Mouse (Mus musculus): ENCODE results near the gene Adap1. TPM values are rescaled to one million over a fixed set of nuclear protein-coding genes. Genes with fewer than 3 reads are reported as not detected.

The Adap1 gene
- polyA plus RNA-seq, 1 experiment = 29.5 TPM

GRCm38 (mm10) chr5:139286142-139286941 is 39.1 kb downstream of the Adap1 start:
- TF ChIP-seq POLR2A (IDR thresholded peaks at IDR 0.05; ENCODE audit: low read depth, low read length) (no peak), CTCF (conservative IDR thresholded peaks at IDR 0.05; ENCODE audit: insufficient read depth, insufficient read length, low read depth, low read length) (no peak)
- WGBS = 69% methylated on average over 14 of the region's 14 CpGs
- H3K27me3 ChIP-seq (replicated peaks; ENCODE audit: control insufficient read depth, insufficient read depth, low read length) = no peaks in the 10 kb centered on the region
- H3K4me1 ChIP-seq (ENCODE audit: control insufficient read depth, insufficient read depth, low read length) = no peaks in the 10 kb centered on the region
- no peak overlapping the region for H3K27ac ChIP-seq (ENCODE audit: insufficient read depth, low read depth, low read length)
- no peak overlapping the region for H3K4me3 ChIP-seq (ENCODE audit: insufficient read depth, low read depth, low read length)
- no peaks in the 10 kb centered on the region for H3K36me3 ChIP-seq (ENCODE audit: control insufficient read depth, insufficient read depth, low read length)
- no peak for DNase-seq

GRCm38 (mm10) chr5:139285383-139286067 is 39.9 kb downstream of the Adap1 start:
- no peak for TF ChIP-seq POLR2A (IDR thresholded peaks at IDR 0.05; ENCODE audit: low read depth, low read length)
- no peak for TF ChIP-seq CTCF (conservative IDR thresholded peaks at IDR 0.05; ENCODE audit: insufficient read depth, insufficient read length, low read depth, low read length)
- no peak overlapping the region for H3K27ac ChIP-seq (ENCODE audit: insufficient read depth, low read depth, low read length)
- 57% methylated on average over 8 of the region's 8 CpGs for WGBS

GRCm38 (mm10) chr5:139283460-139284180 is 41.8 kb downstream of the Adap1 start:
- Histone ChIP-seq H3K27me3 (replicated peaks; ENCODE audit: control insufficient read depth, insufficient read depth, low read length) (no peaks in the 10 kb centered on the region), H3K4me1 (ENCODE audit: control insufficient read depth, insufficient read depth, low read length) (no peaks in the 10 kb centered on the region), H3K36me3 (ENCODE audit: control insufficient read depth, insufficient read depth, low read length) (no peaks in the 10 kb centered on the region), H3K27ac (ENCODE audit: insufficient read depth, low read depth, low read length) (no peak overlapping the region), H3K4me3 (ENCODE audit: insufficient read depth, low read depth, low read length) (no peak overlapping the region)
- 96% methylated on average over 14 of the region's 14 CpGs for WGBS
- no peak for DNase-seq
- no peak for TF ChIP-seq CTCF (conservative IDR thresholded peaks at IDR 0.05; ENCODE audit: insufficient read depth, insufficient read length, low read depth, low read length)
- TF ChIP-seq POLR2A (IDR thresholded peaks at IDR 0.05; ENCODE audit: low read depth, low read length) = no peak

More at GRCm38 (mm10) chr5:139285383-139286067, 39.9 kb downstream of the Adap1 start:
- Histone ChIP-seq H3K27me3 (replicated peaks; ENCODE audit: control insufficient read depth, insufficient read depth, low read length) (no peaks in the 10 kb centered on the region), H3K4me1 (ENCODE audit: control insufficient read depth, insufficient read depth, low read length) (no peaks in the 10 kb centered on the region), H3K4me3 (ENCODE audit: insufficient read depth, low read depth, low read length) (no peak overlapping the region), H3K36me3 (ENCODE audit: control insufficient read depth, insufficient read depth, low read length) (no peaks in the 10 kb centered on the region)
- DNase-seq = no peak

- Histone ChIP-seq H3K4me3 (ENCODE audit: insufficient read depth, low read depth, low read length) (no peak overlapping the region), H3K27ac (ENCODE audit: insufficient read depth, low read depth, low read length) (no peak overlapping the region), H3K4me1 (ENCODE audit: control insufficient read depth, insufficient read depth, low read length) (no peaks in the 10 kb centered on the region), H3K36me3 (ENCODE audit: control insufficient read depth, insufficient read depth, low read length) (no peaks in the 10 kb centered on the region), H3K27me3 (replicated peaks; ENCODE audit: control insufficient read depth, insufficient read depth, low read length) (no peaks in the 10 kb centered on the region)
- DNase-seq = peak; percentile 88
- 3% methylated on average over 15 of the region's 15 CpGs for WGBS
- TF ChIP-seq POLR2A (IDR thresholded peaks at IDR 0.05; ENCODE audit: low read depth, low read length) (no peak), CTCF (conservative IDR thresholded peaks at IDR 0.05; ENCODE audit: insufficient read depth, insufficient read length, low read depth, low read length) (peak; percentile 97)
Observed at GRCm38 (mm10) chr5:139282191-139282590, 43.2 kb downstream of the Adap1 start.

GRCm38 (mm10) chr5:139281373-139282112 is 43.9 kb downstream of the Adap1 start:
- Histone ChIP-seq H3K4me1 (ENCODE audit: control insufficient read depth, insufficient read depth, low read length) (no peaks in the 10 kb centered on the region), H3K4me3 (ENCODE audit: insufficient read depth, low read depth, low read length) (no peak overlapping the region), H3K27ac (ENCODE audit: insufficient read depth, low read depth, low read length) (no peak overlapping the region), H3K36me3 (ENCODE audit: control insufficient read depth, insufficient read depth, low read length) (no peaks in the 10 kb centered on the region), H3K27me3 (replicated peaks; ENCODE audit: control insufficient read depth, insufficient read depth, low read length) (no peaks in the 10 kb centered on the region)
- DNase-seq = no peak
- TF ChIP-seq POLR2A (IDR thresholded peaks at IDR 0.05; ENCODE audit: low read depth, low read length) (no peak), CTCF (conservative IDR thresholded peaks at IDR 0.05; ENCODE audit: insufficient read depth, insufficient read length, low read depth, low read length) (no peak)
- 41% methylated on average over 10 of the region's 11 CpGs for WGBS

GRCm38 (mm10) chr5:139277287-139277686 is 48.1 kb downstream of the Adap1 start:
- TF ChIP-seq CTCF (conservative IDR thresholded peaks at IDR 0.05; ENCODE audit: insufficient read depth, insufficient read length, low read depth, low read length) (no peak), POLR2A (IDR thresholded peaks at IDR 0.05; ENCODE audit: low read depth, low read length) (no peak)
- Histone ChIP-seq H3K27me3 (replicated peaks; ENCODE audit: control insufficient read depth, insufficient read depth, low read length) (no peaks in the 10 kb centered on the region), H3K27ac (ENCODE audit: insufficient read depth, low read depth, low read length) (no peak overlapping the region), H3K4me1 (ENCODE audit: control insufficient read depth, insufficient read depth, low read length) (no peaks in the 10 kb centered on the region), H3K36me3 (ENCODE audit: control insufficient read depth, insufficient read depth, low read length) (no peaks in the 10 kb centered on the region), H3K4me3 (ENCODE audit: insufficient read depth, low read depth, low read length) (no peak overlapping the region)
- WGBS = 75% methylated on average over 8 of the region's 8 CpGs
- no peak for DNase-seq
